Comparison of ENCODE assay signal across 8 mouse cellular contexts in the genomic region with DNA sequence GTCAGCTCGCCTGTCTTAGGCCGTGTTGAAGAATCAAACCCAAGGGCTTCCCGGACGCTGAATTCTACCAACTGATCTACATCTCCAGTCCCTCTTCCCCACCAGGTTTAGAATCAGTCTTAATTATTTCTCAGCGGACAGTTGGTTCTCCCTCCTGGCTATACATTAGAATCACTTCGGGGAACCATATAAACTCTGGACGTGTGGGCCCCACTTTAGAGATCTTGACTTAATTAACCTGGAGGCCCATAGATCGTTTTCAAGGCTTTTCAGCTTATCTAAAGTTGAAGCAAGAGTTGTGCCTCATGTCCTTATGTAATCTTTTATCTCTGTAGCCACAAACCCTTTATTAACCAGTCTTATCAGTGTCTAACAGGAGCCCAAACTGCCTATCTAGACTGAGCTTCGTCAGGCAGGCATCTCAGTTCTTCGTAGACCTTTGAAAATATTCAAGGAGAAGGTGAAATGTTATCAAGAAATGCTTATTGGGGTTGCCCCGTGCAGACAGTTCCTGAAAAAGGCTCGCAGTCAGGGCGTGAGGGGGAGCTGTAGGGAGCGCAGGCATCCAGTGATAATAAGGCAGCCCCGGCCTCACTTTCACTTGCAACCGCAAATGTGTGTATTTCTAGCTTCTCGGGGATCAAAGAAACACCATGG. TPM values are rescaled to one million over a fixed set of nuclear protein-coding genes. Genes with fewer than 3 reads are reported as not detected.
DNase-seq lines count a peak whose midpoint lies in the region; ATAC-seq and TF ChIP-seq lines count a peak whose summit lies in the region.

No protein-coding gene starts in this region.

- peak overlapping the region; percentile 74 for H3K27ac ChIP-seq in heart, embryonic 11.5 days (ENCODE audit: low read depth, low read length)
- H3K27ac ChIP-seq in forebrain, postnatal 0 days (ENCODE audit: low read depth, low read length): peak overlapping the region; percentile 82; the same call in 1 of the 2 replicates
- H3K27ac ChIP-seq in limb, embryonic 13.5 days: no peak overlapping the region
- no peak overlapping the region for H3K27ac ChIP-seq in neural tube, embryonic 15.5 days (replicated peaks)

- intact Hi-C loops in heart, postnatal 14 days (cut with DNase I): loop anchor here (1.0 to 10.0 kb wide), 6 partner anchors 102 to 628 kb away; a partner anchor contains a TSS

- 0 out of 2 replicates have a peak, but pooled peaks cover 3% of the 10 kb centered on the region for H3K4me1 ChIP-seq in heart, embryonic 11.5 days (ENCODE audit: control insufficient read depth, insufficient read depth, low read length)
- no peaks in the 10 kb centered on the region for H3K4me1 ChIP-seq in forebrain, postnatal 0 days (ENCODE audit: insufficient read depth)
- H3K4me1 ChIP-seq in limb, embryonic 13.5 days: peaks cover 14% of the 10 kb centered on the region; the same call in 1 of the 2 replicates
- peaks cover 19% of the 10 kb centered on the region for H3K4me1 ChIP-seq in neural tube, embryonic 15.5 days

- 5% methylated on average over 17 of the region's 17 CpGs for WGBS in heart, embryonic 11.5 days (ENCODE audit: insufficient replicate concordance)
- 9% methylated on average over 17 of the region's 17 CpGs for WGBS in forebrain, postnatal 0 days
- 8% methylated on average over 17 of the region's 17 CpGs for WGBS in limb, embryonic 13.5 days
- 6% methylated on average over 17 of the region's 17 CpGs for WGBS in neural tube, embryonic 15.5 days

- no peaks in the 10 kb centered on the region for H3K9me3 ChIP-seq in heart, embryonic 11.5 days (replicated peaks; ENCODE audit: control insufficient read depth, low read length)
- no peaks in the 10 kb centered on the region for H3K9me3 ChIP-seq in forebrain, postnatal 0 days (ENCODE audit: low read length)
- H3K9me3 ChIP-seq in limb, embryonic 13.5 days: no peaks in the 10 kb centered on the region
- no peaks in the 10 kb centered on the region for H3K9me3 ChIP-seq in neural tube, embryonic 15.5 days (replicated peaks)

- H3K36me3 ChIP-seq in heart, embryonic 11.5 days (ENCODE audit: control insufficient read depth, insufficient read depth, low read length): no peaks in the 10 kb centered on the region
- peaks cover 8% of the 10 kb centered on the region; the same call in 1 of the 2 replicates for H3K36me3 ChIP-seq in forebrain, postnatal 0 days (ENCODE audit: insufficient read depth)
- H3K36me3 ChIP-seq in limb, embryonic 13.5 days: peaks cover 12% of the 10 kb centered on the region
- no peaks in the 10 kb centered on the region for H3K36me3 ChIP-seq in neural tube, embryonic 15.5 days

- DNase-seq in heart, postnatal 14 days: no peak
- peak; percentile 95 for DNase-seq in MEL-GATA-1-ER (ENCODE audit: extremely low read depth, low read depth)
- DNase-seq in forebrain, postnatal 0 days: no peak
- no peak for DNase-seq in adrenal gland, adult 8-10 months
- DNase-seq in thymus, postnatal 0 days (ENCODE audit: low spot score): no peak

- peak overlapping the region; percentile 64 for H3K4me3 ChIP-seq in heart, embryonic 11.5 days (ENCODE audit: low read depth, low read length)
- peak overlapping the region; percentile 94 for H3K4me3 ChIP-seq in forebrain, postnatal 0 days (ENCODE audit: low read depth, low read length)
- H3K4me3 ChIP-seq in limb, embryonic 13.5 days: peak overlapping the region; percentile 85
- peak overlapping the region; percentile 94 for H3K4me3 ChIP-seq in neural tube, embryonic 15.5 days (replicated peaks)

- peak; percentile 49 for ATAC-seq in heart, embryonic 11.5 days (replicated peaks; ENCODE audit: insufficient number of reproducible peaks, low FRiP score, low TSS enrichment)
- peak; percentile 68 for ATAC-seq in forebrain, postnatal 0 days
- peak; percentile 81 for ATAC-seq in limb, embryonic 13.5 days (ENCODE audit: low FRiP score, low read depth)
- peak; percentile 69 for ATAC-seq in neural tube, embryonic 15.5 days (ENCODE audit: low FRiP score)

- peak overlapping the region; percentile 74 for H3K4me2 ChIP-seq in heart, embryonic 11.5 days
- H3K4me2 ChIP-seq in forebrain, postnatal 0 days (ENCODE audit: low read depth): peak overlapping the region; percentile 56
- H3K4me2 ChIP-seq in limb, embryonic 13.5 days (replicated peaks): peak overlapping the region; percentile 73
- peak overlapping the region; percentile 57 for H3K4me2 ChIP-seq in neural tube, embryonic 15.5 days

- no peaks in the 10 kb centered on the region for H3K27me3 ChIP-seq in heart, embryonic 11.5 days (ENCODE audit: control insufficient read depth, insufficient read depth, low read length)
- no peaks in the 10 kb centered on the region for H3K27me3 ChIP-seq in forebrain, postnatal 0 days (ENCODE audit: insufficient read depth, low read length)
- no peaks in the 10 kb centered on the region for H3K27me3 ChIP-seq in limb, embryonic 13.5 days
- H3K27me3 ChIP-seq in neural tube, embryonic 15.5 days (replicated peaks): no peaks in the 10 kb centered on the region

- H3K9ac ChIP-seq in heart, embryonic 11.5 days (ENCODE audit: low read depth, low read length): peak overlapping the region; percentile 82; the same call in 1 of the 2 replicates
- peak overlapping the region; percentile 82 for H3K9ac ChIP-seq in forebrain, postnatal 0 days
- peak overlapping the region; percentile 55; the same call in 1 of the 2 replicates for H3K9ac ChIP-seq in limb, embryonic 13.5 days
- peak overlapping the region; percentile 77; the same call in 1 of the 2 replicates for H3K9ac ChIP-seq in neural tube, embryonic 15.5 days (replicated peaks)

- TF ChIP-seq CTCF in forebrain, postnatal 0 days (IDR thresholded peaks at IDR 0.05; ENCODE audit: low read depth): 0 out of 2 replicates have a peak, but pooled peaks have one; percentile 30

RNA-seq across cellular contexts. Expression of a gene that starts 0.5 kb away (rescaled TPM):
- polyA plus RNA-seq in heart, embryonic 11.5 days (2014; fragmentation: Nextera tagmentation; extraction: Ambion mirVana): 26.1 and 27.5 TPM in 2 replicates
- total RNA-seq in heart, postnatal 14 days (2021): 1 to 10 TPM; 5.2 to 5.4 TPM
- total RNA-seq in forebrain, postnatal 0 days (2014; rRNA removed): 30.7 and 38.7 TPM in 2 replicates
- 39.0 and 49.9 TPM in 2 replicates for polyA plus RNA-seq in forebrain, postnatal 0 days (2015; fragmentation: Nextera tagmentation; extraction: Ambion mirVana)
- 41.9 and 42.0 TPM in 2 replicates for polyA plus RNA-seq in limb, embryonic 13.5 days (2015; fragmentation: Nextera tagmentation; extraction: Ambion mirVana)
- polyA plus RNA-seq in neural tube, embryonic 15.5 days (2015; fragmentation: Nextera tagmentation; extraction: Ambion mirVana): 45.9 and 52.5 TPM in 2 replicates
- 10 to 100 TPM in 2 of 4 experiments, 1 to 10 TPM in 2; 8.2 to 18.2 (median 12.7) TPM for total RNA-seq in adrenal gland, adult 8-10 months (2022)
- polyA plus RNA-seq in thymus, postnatal 0 days (2015; fragmentation: Nextera tagmentation; extraction: Ambion mirVana): 39.0 and 40.4 TPM in 2 replicates

RNA-seq across cellular contexts. Expression of a gene that starts 5.6 kb away (rescaled TPM):
- not detected in 2 replicates for polyA plus RNA-seq in heart, embryonic 11.5 days (2014; fragmentation: Nextera tagmentation; extraction: Ambion mirVana)
- not detected for total RNA-seq in heart, postnatal 14 days (2021)
- total RNA-seq in forebrain, postnatal 0 days (2014; rRNA removed): not detected in 2 replicates
- not detected in 2 replicates for polyA plus RNA-seq in forebrain, postnatal 0 days (2015; fragmentation: Nextera tagmentation; extraction: Ambion mirVana)
- not detected in 2 replicates for polyA plus RNA-seq in limb, embryonic 13.5 days (2015; fragmentation: Nextera tagmentation; extraction: Ambion mirVana)
- polyA plus RNA-seq in neural tube, embryonic 15.5 days (2015; fragmentation: Nextera tagmentation; extraction: Ambion mirVana): not detected in 2 replicates
- total RNA-seq in adrenal gland, adult 8-10 months (2022): not detected
- not detected in 2 replicates for polyA plus RNA-seq in thymus, postnatal 0 days (2015; fragmentation: Nextera tagmentation; extraction: Ambion mirVana)

Comparison
In these comparisons a context has a peak if more than half of its experiments do, and no peak if none do; other contexts are left out.
1. H3K27ac ChIP-seq: peak in heart, embryonic 11.5 days (single experiment) and forebrain, postnatal 0 days (single experiment); none in limb, embryonic 13.5 days (single experiment) and neural tube, embryonic 15.5 days (single experiment).
2. Peak in every context shown above with its lines, with median percentiles within 50 percentile points of each other: ATAC-seq, H3K4me2 ChIP-seq, H3K4me3 ChIP-seq and H3K9ac ChIP-seq.